ENCODE assay signal across 11 mouse cellular contexts in genomic region chr17:30237600-30237999, GRCm38 (mm10).
"Had no signal": no experiment of that assay in that cellular context is flagged by ENCODE, and none has a peak within 500 bp of the region (broad histone marks: within the 10 kb centered on the region; RNA-seq: fewer than 3 reads in every experiment).

No protein-coding gene starts in this region.

- H3K27ac ChIP-seq: kidney, embryonic 15.5 days; limb, embryonic 13.5 days; liver, embryonic 14.5 days had no signal

- H3K36me3 ChIP-seq: kidney, embryonic 15.5 days; limb, embryonic 13.5 days; midbrain, embryonic 13.5 days had no signal

- H3K4me3 ChIP-seq: kidney, embryonic 15.5 days; limb, embryonic 13.5 days; midbrain, embryonic 13.5 days had no signal

- H3K9me3 ChIP-seq: kidney, embryonic 15.5 days; limb, embryonic 13.5 days; midbrain, embryonic 13.5 days had no signal

- ATAC-seq: inflammation-experienced regulatory T-cells, adult 6 months; intestine, postnatal 0 days; midbrain, embryonic 13.5 days had no signal

- H3K27me3 ChIP-seq: limb, embryonic 13.5 days; midbrain, embryonic 13.5 days had no signal

- H3K9ac ChIP-seq: kidney, embryonic 15.5 days; limb, embryonic 13.5 days; liver, embryonic 14.5 days; lung, embryonic 14.5 days; midbrain, embryonic 13.5 days had no signal

- H3K4me2 ChIP-seq: kidney, embryonic 15.5 days; limb, embryonic 13.5 days; lung, embryonic 14.5 days; midbrain, embryonic 13.5 days had no signal

- DNase-seq: kidney, postnatal 25 days; left cerebral cortex, postnatal 4 days; lung, embryonic 14.5 days; right cerebral cortex, postnatal 14 days; thymus, postnatal 36 days had no signal
